Mouse (Mus musculus) embryonic fibroblast, embryonic 13.5 days (primary cell): ENCODE data around the gene Ccdc34.

ENCODE experiments used
- CTCF ChIP-seq: IDR thresholded peaks from 2 replicates; pipeline ENCODE4 v1.5.1; 2011; ENCODE audit warnings: mild to moderate bottlenecking, control low read depth, low read length, moderate library complexity, borderline replicate concordance; ENCODE audit not compliant: insufficient read depth
- POLR2A ChIP-seq: IDR thresholded peaks from 2 replicates; pipeline ENCODE4 v1.6.1; 2011; ENCODE audit warnings: low read depth, mild to moderate bottlenecking, control low read depth, low read length, moderate library complexity

GRCm38 (mm10) chr2:110074646-110075452 lies 57.2 kb downstream of the Ccdc34 start:
- TF ChIP-seq POLR2A (no peak), CTCF (no peak)
